21 mouse cellular contexts compared by ENCODE assay signal in the genomic region with DNA sequence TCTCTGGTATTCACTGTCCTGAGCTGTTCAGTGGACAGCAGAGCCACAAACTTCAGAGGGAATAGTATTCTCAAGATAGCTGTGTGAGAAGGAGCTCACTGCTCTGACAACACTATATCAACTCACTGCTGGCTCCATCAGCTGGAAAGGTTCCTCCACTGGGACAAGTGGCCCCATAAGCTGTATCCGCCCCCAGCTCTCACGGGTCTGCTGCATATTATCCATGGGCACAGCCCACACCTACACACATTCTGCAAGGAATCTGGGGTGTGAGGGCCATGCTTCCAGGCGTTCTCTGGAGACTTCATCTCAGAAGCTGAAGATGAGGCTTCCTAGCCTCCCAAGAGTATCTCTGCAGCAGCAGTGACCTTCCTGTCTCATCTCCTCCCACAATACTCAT. TPM values are rescaled to one million over a fixed set of nuclear protein-coding genes. Genes with fewer than 3 reads are reported as not detected.
DNase-seq lines count a peak whose midpoint lies in the region.
"Had no signal": no experiment of that assay in that cellular context is flagged by ENCODE, and none has a peak within 500 bp of the region (broad histone marks: within the 10 kb centered on the region; RNA-seq: fewer than 3 reads in every experiment).

No protein-coding gene starts in this region.

- DNase-seq in frontal cortex, adult 2 months (ENCODE audit: extremely low spot score in 1 of 2, low spot score in 1 of 2) = peak; percentile 31 to 53
- no peak for DNase-seq in frontal cortex, postnatal 14 days (ENCODE audit: low spot score in 2 of 2)
- peak; percentile 29 for DNase-seq in left cerebral cortex, adult 11 months (ENCODE audit: low spot score)
- DNase-seq in left cerebral cortex, postnatal 4 days = no peak
- DNase-seq in brain, adult 2 months (ENCODE audit: low read depth, low spot score) = peak; percentile 64
- peak; percentile 34 to 79 for DNase-seq in left cerebral cortex, postnatal 25 days (ENCODE audit: low spot score in 2 of 2)
- no peak for DNase-seq in retina, embryonic 14.5 days (ENCODE audit: low spot score)
- DNase-seq: adrenal gland, postnatal 10 days; cerebellum, adult 11-12 months; cerebellum, adult 9-11 months; embryo, embryonic 11 days; forebrain, postnatal 0 days; gastrocnemius, postnatal 10 days; heart, postnatal 36 days; kidney, adult 8-10 months; kidney, postnatal 10 days; liver, embryonic 13.5 days; lung, adult 18-20 months; lung, postnatal 4 days had no signal

- intact Hi-C loops in left cerebral cortex, postnatal 4 days (cut with DNase I) = no loop called here
- intact Hi-C loops in left cerebral cortex, postnatal 25 days (cut with DNase I) = no loop called here

RNA-seq across cellular contexts. Expression of a gene that starts 50.4 kb away (rescaled TPM):
- polyA plus RNA-seq in frontal cortex, adult 2 months (2012; rRNA removed) = 67.9 and 76.8 TPM in 2 replicates
- 100 to 1,000 TPM; 122 to 123 TPM for total RNA-seq in left cerebral cortex, postnatal 4 days (2021)
- total RNA-seq in left cerebral cortex, postnatal 25 days (2021) = 100 to 1,000 TPM; 159 to 168 TPM
- total RNA-seq: MEL had no signal
- polyA plus RNA-seq: erythroblast, embryonic 14.5 days had no signal

Comparison
In these comparisons a context has a peak if more than half of its experiments do, and no peak if none do; other contexts are left out.
1. DNase-seq: peak in frontal cortex, adult 2 months (2 of 2), left cerebral cortex, adult 11 months (single experiment), brain, adult 2 months (single experiment) and left cerebral cortex, postnatal 25 days (2 of 2); none in frontal cortex, postnatal 14 days (0 of 2), left cerebral cortex, postnatal 4 days (single experiment) and retina, embryonic 14.5 days (single experiment).